Mouse (Mus musculus) small intestine, adult 2 months (tissue): Measurements from ENCODE around the gene Ace3.

Experiments
- CTCF ChIP-seq: fragments of 200-500 bp; IDR thresholded peaks from 2 replicates; pipeline ENCODE4 v1.5.1; 2012; ENCODE audit warnings: low read depth, mild to moderate bottlenecking, control low read depth, inconsistent platforms, low read length, moderate library complexity, mixed read lengths; ENCODE audit not compliant: insufficient replicate concordance, insufficient read length; ENCODE audit errors: extremely low read depth
- POLR2A ChIP-seq: fragments of 200-500 bp; IDR thresholded peaks from 2 replicates; pipeline ENCODE4 v1.6.1; 2012; ENCODE audit warnings: low read depth, mild to moderate bottlenecking, control low read depth, inconsistent platforms, low read length, moderate library complexity

GRCm38 (mm10) chr11:106053921-106054320 lies 59.4 kb downstream of the Ace3 start:
- TF ChIP-seq POLR2A (no peak), CTCF (no peak)
